Mouse (Mus musculus): ENCODE measurements around the gene Zfp661.

GRCm38 (mm10) chr2:127588897-127589296, 2.0 kb upstream of the Zfp661 start:
- TF ChIP-seq CTCF (IDR thresholded peaks at IDR 0.05) = no peak
- no peak for TF ChIP-seq EP300 (IDR thresholded peaks at IDR 0.05)

All from lung, postnatal 0 days (tissue).